Mouse (Mus musculus) c-Kit-positive CD71-positive TER-119-positive erythroid progenitor cells, embryonic 14.5 days (primary cell): ENCODE data around the gene Rag1.

Experiments
- DNase-seq: peaks from one replicate; pipeline ENCODE4 v3.0.0-alpha.2; 2013; ENCODE audit warnings: low spot score

The Rag1 gene

GRCm38 (mm10) chr2:101591356-101591755, 57.9 kb downstream of the Rag1 start:
- DNase-seq: no peak
